ENCODE assay signal across 22 mouse cellular contexts in the genomic region with DNA sequence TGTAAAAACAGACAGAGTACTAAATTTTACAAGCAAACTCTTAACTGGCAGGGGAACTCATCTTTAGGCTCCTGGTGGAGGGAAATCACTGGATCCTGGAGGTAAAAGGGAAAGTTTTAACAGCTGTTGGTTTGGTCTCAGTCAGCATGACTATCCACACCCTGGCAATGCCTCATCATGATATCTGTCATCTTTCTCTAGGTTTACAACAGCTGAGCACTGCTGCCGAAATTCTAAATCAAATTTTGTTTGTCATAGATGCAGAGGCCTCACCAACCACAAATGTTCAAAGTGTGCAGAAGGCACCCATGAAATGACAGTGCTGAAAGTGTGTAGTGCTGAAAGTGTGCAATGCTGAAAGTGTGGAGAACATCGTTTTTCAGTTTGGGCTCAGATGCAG.
"Had no signal": no experiment of that assay in that cellular context is flagged by ENCODE, and none has a peak within 500 bp of the region (broad histone marks: within the 10 kb centered on the region; RNA-seq: fewer than 3 reads in every experiment).

No protein-coding gene starts in this region.

- H3K27me3 ChIP-seq: heart, embryonic 15.5 days; hindbrain, embryonic 12.5 days; intestine, embryonic 15.5 days; limb, embryonic 12.5 days had no signal

- H3K4me2 ChIP-seq: heart, embryonic 11.5 days; heart, embryonic 13.5 days; heart, embryonic 15.5 days; hindbrain, embryonic 12.5 days; hindbrain, embryonic 14.5 days; intestine, embryonic 15.5 days; limb, embryonic 12.5 days had no signal

- H3K4me3 ChIP-seq: heart, adult 2 months; heart, embryonic 13.5 days; heart, embryonic 15.5 days; hindbrain, embryonic 12.5 days; intestine, embryonic 15.5 days; layer of hippocampus, adult 2 months; left cerebral cortex, adult 2 months; limb, embryonic 10.5 days; limb, embryonic 12.5 days had no signal

- H3K4me1 ChIP-seq: heart, embryonic 15.5 days; intestine, embryonic 15.5 days; limb, embryonic 12.5 days had no signal

- H3K27ac ChIP-seq: heart, adult 2 months; heart, embryonic 13.5 days; heart, embryonic 15.5 days; hindbrain, embryonic 12.5 days; hindbrain, embryonic 14.5 days; intestine, embryonic 15.5 days; layer of hippocampus, adult 2 months; left cerebral cortex, adult 2 months; limb, embryonic 10.5 days; limb, embryonic 12.5 days had no signal

- DNase-seq: forebrain, postnatal 0 days; gastrocnemius, postnatal 14 days; gastrocnemius, postnatal 36 days; heart, adult 11 months; heart, adult 2 months; heart, postnatal 14 days; heart, postnatal 36 days; kidney, adult 18-20 months; kidney, adult 8-10 months; kidney, postnatal 10 days; kidney, postnatal 25 days; kidney, postnatal 4 days had no signal

- H3K36me3 ChIP-seq: heart, embryonic 13.5 days; heart, embryonic 15.5 days; hindbrain, embryonic 12.5 days; intestine, embryonic 15.5 days; limb, embryonic 10.5 days; limb, embryonic 12.5 days had no signal
